Mouse (Mus musculus) neural tube, embryonic 11.5 days (tissue): ENCODE data around the gene Sfswap. TPM values are rescaled to one million over a fixed set of nuclear protein-coding genes. Genes with fewer than 3 reads are reported as not detected.

Source experiments
- ATAC-seq: fragments of 200-750 bp; cut with Nextera tagmentation; 2 replicates; pipeline ENCODE4 v1.8.0; 2017; ENCODE audit warnings: moderate number of reproducible peaks, mild to moderate bottlenecking, moderate TSS enrichment, moderate library complexity; ENCODE audit not compliant: insufficient read depth, low FRiP score, low TSS enrichment
- DNase-seq: peaks from one replicate; pipeline ENCODE4 v3.0.0-alpha.2; 2015; ENCODE audit warnings: low spot score
- H3K27ac ChIP-seq: fragments of 300-500 bp; sonication (generic); 2 replicates; pipeline ENCODE4 v1.5.1; 2014; ENCODE audit warnings: low read depth, mild to moderate bottlenecking, low read length
- H3K27me3 ChIP-seq: fragments of 300-500 bp; sonication (generic); 2 replicates; pipeline ENCODE4 v1.6.1; 2014; ENCODE audit warnings: mild to moderate bottlenecking, low read length, mixed read lengths; ENCODE audit not compliant: control insufficient read depth, insufficient read depth
- H3K36me3 ChIP-seq: fragments of 300-500 bp; sonication (generic); 2 replicates; pipeline ENCODE4 v1.6.1; 2014; ENCODE audit warnings: mild to moderate bottlenecking, low read length, moderate library complexity, mixed read lengths; ENCODE audit not compliant: control insufficient read depth, insufficient read depth
- H3K4me1 ChIP-seq: fragments of 300-500 bp; sonication (generic); 2 replicates; pipeline ENCODE4 v1.6.1; 2014; ENCODE audit warnings: low read length, mixed read lengths; ENCODE audit not compliant: control insufficient read depth, insufficient read depth
- H3K4me2 ChIP-seq: fragments of 300-500 bp; sonication (generic); 2 replicates; pipeline ENCODE4 v1.6.1; 2014; ENCODE audit warnings: low read depth, mild to moderate bottlenecking, moderate library complexity
- H3K4me3 ChIP-seq: fragments of 300-500 bp; sonication (generic); 2 replicates; pipeline ENCODE4 v1.5.1; 2014; ENCODE audit warnings: low read depth, low read length
- H3K9ac ChIP-seq: fragments of 300-500 bp; sonication (generic); 2 replicates; pipeline ENCODE4 v1.6.1; 2014; ENCODE audit warnings: mild to moderate bottlenecking, low read length
- H3K9me3 ChIP-seq: fragments of 300-500 bp; sonication (generic); 2 replicates; pipeline ENCODE4 v1.6.1; 2016; ENCODE audit warnings: low read length; ENCODE audit not compliant: control insufficient read depth
- WGBS: fragments of 180-500 bp; shearing (Covaris S2); extraction: QIAGEN DNeasy Blood & Tissue Kit; methylation state at CpG from one replicate; pipeline ENCODE4 v1.1.7; 2014; 5-methylcytosine and 5-hydroxymethylcytosine counted together
- polyA plus RNA-seq: library from polyadenylated mRNA; unstranded; fragments of >200 nt; fragmentation: Nextera tagmentation; extraction: Ambion mirVana; gene quantifications from 2 replicates; pipeline ENCODE4 v1.2.1, GENCODE M21; 2014

Sfswap gene
- polyA plus RNA-seq, 1 experiment from 2014 or later: 49.1 TPM

DNA sequence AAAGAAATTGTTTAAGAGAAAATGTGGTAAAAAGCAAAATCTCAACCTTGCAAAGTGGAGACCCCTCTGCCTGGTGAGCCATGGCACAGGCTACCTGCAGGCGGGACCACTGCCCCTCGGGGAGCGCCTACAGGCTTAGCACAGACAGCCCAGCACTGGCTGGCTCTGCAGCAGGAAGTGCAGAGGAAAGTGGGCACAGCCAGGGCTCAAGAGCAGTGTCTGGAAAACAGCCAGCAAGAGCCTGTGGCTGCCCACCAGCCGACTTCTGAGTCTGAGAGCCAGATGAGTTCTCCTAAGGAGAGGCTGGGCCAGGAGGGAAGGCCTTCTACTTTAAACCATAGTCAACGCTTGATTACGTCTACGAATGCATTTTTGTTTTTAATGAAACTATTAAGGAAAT is 20.5 kb downstream of the Sfswap start:
- Histone ChIP-seq H3K4me2 (no peak overlapping the region), H3K4me3 (no peak overlapping the region), H3K4me1 (no peaks in the 10 kb centered on the region), H3K27me3 (no peaks in the 10 kb centered on the region), H3K9ac (no peak overlapping the region), H3K9me3 (no peaks in the 10 kb centered on the region), H3K36me3 (peaks cover 6% of the 10 kb centered on the region), H3K27ac (no peak overlapping the region)
- ATAC-seq (no peak), DNase-seq (no peak)
- 93% methylated on average over 7 of the region's 7 CpGs for WGBS

DNA sequence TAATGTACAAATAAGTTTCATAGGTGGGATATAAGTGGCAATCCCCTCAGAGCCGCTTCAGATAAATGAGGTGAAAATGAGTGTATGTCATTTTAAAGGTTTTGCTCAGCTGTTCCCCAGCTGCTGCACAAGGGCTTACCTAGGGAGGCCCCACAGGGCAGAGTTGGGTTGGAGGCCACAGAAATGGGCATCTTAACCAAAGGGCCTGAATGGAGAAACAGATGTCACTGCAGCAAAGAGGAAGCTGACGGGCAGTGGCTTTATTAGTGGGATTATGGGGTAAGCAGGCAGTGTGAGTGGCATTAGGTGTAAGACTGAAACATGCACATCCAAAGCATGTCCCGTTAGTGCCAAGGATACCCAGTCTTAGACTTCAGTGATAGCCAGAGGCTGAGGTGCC is 20.9 kb downstream of the Sfswap start:
- Histone ChIP-seq H3K9ac (no peak overlapping the region), H3K4me2 (no peak overlapping the region), H3K9me3 (no peaks in the 10 kb centered on the region), H3K27ac (no peak overlapping the region), H3K27me3 (no peaks in the 10 kb centered on the region), H3K4me3 (no peak overlapping the region), H3K4me1 (no peaks in the 10 kb centered on the region), H3K36me3 (peaks cover 4% of the 10 kb centered on the region)
- no peak for ATAC-seq
- 94% methylated on average over 3 of the region's 3 CpGs for WGBS
- DNase-seq: no peak

GRCm38 (mm10) chr5:129523166-129523565 is 22.1 kb downstream of the Sfswap start:
- ATAC-seq (no peak), DNase-seq (no peak)
- Histone ChIP-seq H3K27me3 (no peaks in the 10 kb centered on the region), H3K4me2 (no peak overlapping the region), H3K4me1 (no peaks in the 10 kb centered on the region), H3K4me3 (no peak overlapping the region), H3K9ac (no peak overlapping the region), H3K27ac (no peak overlapping the region), H3K9me3 (no peaks in the 10 kb centered on the region), H3K36me3 (peaks cover 6% of the 10 kb centered on the region)
- 92% methylated on average over 3 of the region's 3 CpGs for WGBS

DNA sequence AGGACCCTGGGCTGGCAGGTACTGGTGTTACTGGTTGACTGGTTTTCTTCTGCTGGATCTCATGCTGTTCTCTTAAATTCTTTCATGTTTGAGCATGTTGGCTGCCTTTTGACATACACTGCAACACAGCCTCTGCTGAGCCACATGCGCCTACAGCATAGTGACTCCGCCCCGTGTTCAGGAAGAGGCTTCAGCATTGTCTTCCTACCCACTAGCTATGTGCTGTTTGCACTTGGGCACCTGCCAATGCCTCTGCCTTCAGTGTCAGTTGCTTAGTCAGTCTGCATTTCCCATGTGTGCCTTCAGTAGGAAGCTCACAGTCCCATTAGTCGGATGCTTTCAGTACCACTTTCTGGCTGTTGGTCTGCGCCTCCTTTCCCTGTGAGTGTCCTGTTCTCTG is 23.7 kb downstream of the Sfswap start:
- WGBS: 92% methylated on average over 5 of the region's 5 CpGs
- Histone ChIP-seq H3K27ac (no peak overlapping the region), H3K27me3 (no peaks in the 10 kb centered on the region), H3K9me3 (no peaks in the 10 kb centered on the region), H3K9ac (no peak overlapping the region), H3K4me3 (no peak overlapping the region), H3K4me1 (no peaks in the 10 kb centered on the region), H3K36me3 (peaks cover 5% of the 10 kb centered on the region; the same call in 1 of the 2 replicates), H3K4me2 (no peak overlapping the region)
- ATAC-seq: no peak
- no peak for DNase-seq

GRCm38 (mm10) chr5:129527162-129527561 is 26.1 kb downstream of the Sfswap start:
- no peak for DNase-seq
- no peaks in the 10 kb centered on the region for H3K27me3 ChIP-seq
- no peak overlapping the region for H3K27ac ChIP-seq
- H3K4me3 ChIP-seq: no peak overlapping the region
- no peak overlapping the region for H3K9ac ChIP-seq
- no peak for ATAC-seq
- H3K4me2 ChIP-seq: no peak overlapping the region
- H3K36me3 ChIP-seq: 0 out of 2 replicates have a peak, but pooled peaks cover 4% of the 10 kb centered on the region
- no peaks in the 10 kb centered on the region for H3K9me3 ChIP-seq
- 90% methylated on average over 5 of the region's 5 CpGs for WGBS
- no peaks in the 10 kb centered on the region for H3K4me1 ChIP-seq

DNA sequence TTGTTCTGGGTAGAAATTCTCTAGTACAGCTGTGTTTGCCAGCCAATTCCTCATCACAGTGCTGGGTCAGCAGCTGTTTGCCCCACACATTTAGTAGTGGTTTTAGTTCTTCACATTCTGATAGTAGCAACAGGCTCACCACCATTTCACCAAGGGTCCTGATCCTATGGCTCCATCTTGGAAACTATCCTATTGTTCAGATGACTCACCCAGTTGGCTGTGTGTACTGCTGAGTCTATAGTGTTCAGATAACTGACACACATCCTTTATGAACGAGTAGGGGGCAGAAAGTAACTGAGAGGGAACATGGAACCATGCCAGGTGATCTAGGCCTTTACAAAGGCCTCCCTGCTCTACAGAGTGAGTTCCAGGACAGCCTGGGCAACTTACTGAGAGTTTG is 28.6 kb downstream of the Sfswap start:
- ATAC-seq (no peak), DNase-seq (no peak)
- H3K9me3 ChIP-seq: no peaks in the 10 kb centered on the region
- H3K9ac ChIP-seq: no peak overlapping the region
- no peaks in the 10 kb centered on the region for H3K27me3 ChIP-seq
- 0 out of 2 replicates have a peak, but pooled peaks cover 7% of the 10 kb centered on the region for H3K36me3 ChIP-seq
- no peak overlapping the region for H3K4me2 ChIP-seq
- 83% methylated on average over 1 of the region's 1 CpGs for WGBS
- H3K4me1 ChIP-seq: no peaks in the 10 kb centered on the region
- no peak overlapping the region for H3K4me3 ChIP-seq
- no peak overlapping the region for H3K27ac ChIP-seq

GRCm38 (mm10) chr5:129533731-129534130 is 32.7 kb downstream of the Sfswap start:
- Histone ChIP-seq H3K9me3 (no peaks in the 10 kb centered on the region), H3K27me3 (no peaks in the 10 kb centered on the region), H3K9ac (no peak overlapping the region), H3K36me3 (0 out of 2 replicates have a peak, but pooled peaks cover 2% of the 10 kb centered on the region), H3K4me1 (no peaks in the 10 kb centered on the region), H3K4me3 (no peak overlapping the region), H3K4me2 (no peak overlapping the region), H3K27ac (no peak overlapping the region)
- DNase-seq (no peak), ATAC-seq (no peak)
- WGBS: 84% methylated on average over 3 of the region's 3 CpGs

GRCm38 (mm10) chr5:129534500-129534899 is 33.5 kb downstream of the Sfswap start:
- H3K4me2 ChIP-seq: no peak overlapping the region
- no peaks in the 10 kb centered on the region for H3K9me3 ChIP-seq
- H3K4me1 ChIP-seq: no peaks in the 10 kb centered on the region
- H3K27ac ChIP-seq: no peak overlapping the region
- H3K9ac ChIP-seq: no peak overlapping the region
- DNase-seq: no peak
- no peak overlapping the region for H3K4me3 ChIP-seq
- H3K36me3 ChIP-seq: peaks cover 4% of the 10 kb centered on the region; the same call in 1 of the 2 replicates
- 90% methylated on average over 2 of the region's 2 CpGs for WGBS
- ATAC-seq: no peak
- H3K27me3 ChIP-seq: no peaks in the 10 kb centered on the region

- Histone ChIP-seq H3K36me3 (peaks cover 6% of the 10 kb centered on the region; the same call in 1 of the 2 replicates), H3K4me3 (no peak overlapping the region), H3K27ac (no peak overlapping the region), H3K4me2 (no peak overlapping the region), H3K9me3 (no peaks in the 10 kb centered on the region), H3K9ac (no peak overlapping the region), H3K27me3 (no peaks in the 10 kb centered on the region), H3K4me1 (no peaks in the 10 kb centered on the region)
- ATAC-seq: no peak
- 87% methylated on average over 2 of the region's 2 CpGs for WGBS
- DNase-seq: no peak
Measured at GRCm38 (mm10) chr5:129535021-129535420, 34.0 kb downstream of the Sfswap start.
